Mouse (Mus musculus): ENCODE data around the gene Ddah1. TPM values are rescaled to one million over a fixed set of nuclear protein-coding genes. Genes with fewer than 3 reads are reported as not detected.

Gene Ddah1
- polyA plus RNA-seq, 1 experiment from 2014 or later = 76.1 TPM

- no peak for ATAC-seq (replicated peaks; ENCODE audit: low FRiP score)
- WGBS = 81% methylated on average over 9 of the region's 9 CpGs
- no peak overlapping the region for H3K9ac ChIP-seq
Measured at GRCm38 (mm10) chr3:145743476-145744027, 14.9 kb upstream of the Ddah1 start.

GRCm38 (mm10) chr3:145748626-145749025 is 9.8 kb upstream of the Ddah1 start:
- no peak overlapping the region for H3K4me3 ChIP-seq (replicated peaks)
- WGBS = 79% methylated on average over 1 of the region's 1 CpGs
- no peak for ATAC-seq (replicated peaks; ENCODE audit: low FRiP score)

More at GRCm38 (mm10) chr3:145743476-145744027, 14.9 kb upstream of the Ddah1 start:
- H3K27ac ChIP-seq = no peak overlapping the region
- no peaks in the 10 kb centered on the region for H3K36me3 ChIP-seq
- peaks cover 4% of the 10 kb centered on the region; the same call in 1 of the 2 replicates for H3K4me1 ChIP-seq
- H3K4me3 ChIP-seq (replicated peaks) = no peak overlapping the region
- no peak overlapping the region for H3K4me2 ChIP-seq
- H3K9me3 ChIP-seq (replicated peaks) = no peaks in the 10 kb centered on the region
- H3K27me3 ChIP-seq = no peaks in the 10 kb centered on the region

GRCm38 (mm10) chr3:145756457-145756856 is 2.0 kb upstream of the Ddah1 start:
- no peak for ATAC-seq (replicated peaks; ENCODE audit: low FRiP score)
- no peak overlapping the region for H3K4me3 ChIP-seq (replicated peaks)
- WGBS = 81% methylated on average over 8 of the region's 8 CpGs

More at GRCm38 (mm10) chr3:145748626-145749025, 9.8 kb upstream of the Ddah1 start:
- H3K4me1 ChIP-seq = no peaks in the 10 kb centered on the region
- no peaks in the 10 kb centered on the region for H3K9me3 ChIP-seq (replicated peaks)
- H3K27me3 ChIP-seq = no peaks in the 10 kb centered on the region
- H3K27ac ChIP-seq = no peak overlapping the region
- no peaks in the 10 kb centered on the region for H3K36me3 ChIP-seq
- no peak overlapping the region for H3K4me2 ChIP-seq
- H3K9ac ChIP-seq = no peak overlapping the region

GRCm38 (mm10) chr3:145757177-145757576 is 1.3 kb upstream of the Ddah1 start:
- Histone ChIP-seq H3K27me3 (peaks cover 11% of the 10 kb centered on the region), H3K4me3 (replicated peaks) (no peak overlapping the region), H3K9ac (no peak overlapping the region), H3K4me2 (no peak overlapping the region), H3K27ac (no peak overlapping the region), H3K36me3 (no peaks in the 10 kb centered on the region), H3K4me1 (peaks cover 29% of the 10 kb centered on the region), H3K9me3 (replicated peaks) (no peaks in the 10 kb centered on the region)
- 64% methylated on average over 8 of the region's 8 CpGs for WGBS
- no peak for ATAC-seq (replicated peaks; ENCODE audit: low FRiP score)

More at GRCm38 (mm10) chr3:145756457-145756856, 2.0 kb upstream of the Ddah1 start:
- Histone ChIP-seq H3K36me3 (no peaks in the 10 kb centered on the region), H3K4me2 (no peak overlapping the region), H3K4me1 (peaks cover 29% of the 10 kb centered on the region), H3K27me3 (peaks cover 11% of the 10 kb centered on the region), H3K9ac (no peak overlapping the region), H3K9me3 (replicated peaks) (no peaks in the 10 kb centered on the region), H3K27ac (no peak overlapping the region)

- ATAC-seq (replicated peaks; ENCODE audit: low FRiP score) = no peak
- Histone ChIP-seq H3K27ac (no peak overlapping the region), H3K4me3 (replicated peaks) (peak overlapping the region; percentile 74), H3K4me1 (peaks cover 29% of the 10 kb centered on the region), H3K36me3 (no peaks in the 10 kb centered on the region), H3K4me2 (peak overlapping the region; percentile 100), H3K9ac (no peak overlapping the region), H3K27me3 (peaks cover 11% of the 10 kb centered on the region), H3K9me3 (replicated peaks) (no peaks in the 10 kb centered on the region)
- WGBS = 54% methylated on average over 4 of the region's 4 CpGs
Measured at GRCm38 (mm10) chr3:145757844-145758243, 631 bp upstream of the Ddah1 start.

GRCm38 (mm10) chr3:145759379-145760209 is 1.1 kb downstream of the Ddah1 start:
- Histone ChIP-seq H3K4me1 (peaks cover 33% of the 10 kb centered on the region), H3K9me3 (replicated peaks) (no peaks in the 10 kb centered on the region), H3K27me3 (peaks cover 11% of the 10 kb centered on the region), H3K9ac (peak overlapping the region; percentile 76), H3K36me3 (no peaks in the 10 kb centered on the region), H3K27ac (peak overlapping the region; percentile 80; the same call in 1 of the 2 replicates), H3K4me3 (replicated peaks) (peak overlapping the region; percentile 74), H3K4me2 (peak overlapping the region; percentile 100)
- WGBS = 20% methylated on average over 14 of the region's 14 CpGs
- no peak for ATAC-seq (replicated peaks; ENCODE audit: low FRiP score)

- Histone ChIP-seq H3K9me3 (replicated peaks) (no peaks in the 10 kb centered on the region), H3K4me2 (no peak overlapping the region), H3K27ac (no peak overlapping the region), H3K4me1 (peaks cover 40% of the 10 kb centered on the region), H3K27me3 (peaks cover 11% of the 10 kb centered on the region), H3K36me3 (no peaks in the 10 kb centered on the region), H3K4me3 (replicated peaks) (no peak overlapping the region), H3K9ac (no peak overlapping the region)
- 87% methylated on average over 3 of the region's 3 CpGs for WGBS
- no peak for ATAC-seq (replicated peaks; ENCODE audit: low FRiP score)
Measured at GRCm38 (mm10) chr3:145760547-145760946, 2.1 kb downstream of the Ddah1 start.

- Histone ChIP-seq H3K4me3 (replicated peaks) (no peak overlapping the region), H3K9me3 (replicated peaks) (no peaks in the 10 kb centered on the region), H3K36me3 (no peaks in the 10 kb centered on the region), H3K4me1 (peaks cover 40% of the 10 kb centered on the region), H3K27me3 (peaks cover 11% of the 10 kb centered on the region), H3K9ac (no peak overlapping the region), H3K27ac (no peak overlapping the region), H3K4me2 (no peak overlapping the region)
- WGBS = 75% methylated on average over 3 of the region's 3 CpGs
- ATAC-seq (replicated peaks; ENCODE audit: low FRiP score) = no peak
Measured at GRCm38 (mm10) chr3:145761501-145762170, 3.2 kb downstream of the Ddah1 start.

GRCm38 (mm10) chr3:145762957-145763641 is 4.6 kb downstream of the Ddah1 start:
- peak overlapping the region; percentile 52 for H3K27ac ChIP-seq
- no peaks in the 10 kb centered on the region for H3K9me3 ChIP-seq (replicated peaks)
- no peaks in the 10 kb centered on the region for H3K36me3 ChIP-seq
- H3K9ac ChIP-seq = no peak overlapping the region
- H3K4me3 ChIP-seq (replicated peaks) = no peak overlapping the region
- peaks cover under 1% of the 10 kb centered on the region; the same call in 1 of the 2 replicates for H3K27me3 ChIP-seq
- peak; percentile 61 for ATAC-seq (replicated peaks; ENCODE audit: low FRiP score)
- 57% methylated on average over 4 of the region's 4 CpGs for WGBS
- peak overlapping the region; percentile 15 for H3K4me2 ChIP-seq
- H3K4me1 ChIP-seq = peaks cover 35% of the 10 kb centered on the region

GRCm38 (mm10) chr3:145763642-145763972 is 5.1 kb downstream of the Ddah1 start:
- no peaks in the 10 kb centered on the region for H3K27me3 ChIP-seq
- peak overlapping the region; percentile 15; the same call in 1 of the 2 replicates for H3K4me2 ChIP-seq
- no peak overlapping the region for H3K4me3 ChIP-seq (replicated peaks)
- ATAC-seq (replicated peaks; ENCODE audit: low FRiP score) = peak; percentile 66
- H3K4me1 ChIP-seq = peaks cover 30% of the 10 kb centered on the region
- H3K9me3 ChIP-seq (replicated peaks) = no peaks in the 10 kb centered on the region
- H3K9ac ChIP-seq = no peak overlapping the region
- H3K36me3 ChIP-seq = no peaks in the 10 kb centered on the region
- peak overlapping the region; percentile 45 for H3K27ac ChIP-seq
- 80% methylated on average over 3 of the region's 3 CpGs for WGBS

GRCm38 (mm10) chr3:145764416-145764815 is 5.9 kb downstream of the Ddah1 start:
- H3K9me3 ChIP-seq (replicated peaks) = no peaks in the 10 kb centered on the region
- H3K4me2 ChIP-seq = no peak overlapping the region

More at GRCm38 (mm10) chr3:145764416-145764815, 5.9 kb downstream of the Ddah1 start:
- Histone ChIP-seq H3K4me3 (replicated peaks) (no peak overlapping the region), H3K36me3 (no peaks in the 10 kb centered on the region), H3K9ac (no peak overlapping the region), H3K4me1 (peaks cover 22% of the 10 kb centered on the region), H3K27me3 (no peaks in the 10 kb centered on the region), H3K27ac (peak overlapping the region; percentile 11; the same call in 1 of the 2 replicates)
- ATAC-seq (replicated peaks; ENCODE audit: low FRiP score) = no peak
- 82% methylated on average over 2 of the region's 2 CpGs for WGBS
